Mouse (Mus musculus) limb, embryonic 15.5 days (tissue): ENCODE data around the gene 1500009C09Rik. TPM values are rescaled to one million over a fixed set of nuclear protein-coding genes. Genes with fewer than 3 reads are reported as not detected.
A peak's percentile ranks its signal among the peaks of the same experiment; 100 is the strongest.

Experiments used
- ATAC-seq: fragments of 200-750 bp; cut with Nextera tagmentation; 2 replicates; pipeline ENCODE4 v1.8.0; 2017; ENCODE audit warnings: low read depth, moderate TSS enrichment; ENCODE audit not compliant: insufficient number of reproducible peaks, low FRiP score, low TSS enrichment
- H3K27ac ChIP-seq: fragments of 300-500 bp; sonication (generic); 2 replicates; pipeline ENCODE4 v1.5.1; 2015; ENCODE audit warnings: moderate library complexity, mild to moderate bottlenecking, inconsistent platforms
- H3K27me3 ChIP-seq: fragments of 300-500 bp; sonication (generic); 2 replicates; pipeline ENCODE4 v1.6.1; 2015; ENCODE audit warnings: inconsistent platforms
- H3K36me3 ChIP-seq: fragments of 300-500 bp; sonication (generic); 2 replicates; pipeline ENCODE4 v1.6.1; 2015; ENCODE audit warnings: inconsistent platforms
- H3K4me1 ChIP-seq: fragments of 300-500 bp; sonication (generic); 2 replicates; pipeline ENCODE4 v1.6.1; 2015; ENCODE audit warnings: inconsistent platforms
- H3K4me2 ChIP-seq: fragments of 300-500 bp; sonication (generic); 2 replicates; pipeline ENCODE4 v1.6.1; 2015; ENCODE audit warnings: mild to moderate bottlenecking, inconsistent platforms
- H3K4me3 ChIP-seq: fragments of 300-500 bp; sonication (generic); 2 replicates; pipeline ENCODE4 v1.5.1; 2015; ENCODE audit warnings: mild to moderate bottlenecking, inconsistent platforms
- H3K9ac ChIP-seq: fragments of 300-500 bp; sonication (generic); 2 replicates; pipeline ENCODE4 v1.6.1; 2015; ENCODE audit warnings: inconsistent platforms
- H3K9me3 ChIP-seq: fragments of 300-500 bp; sonication (generic); 2 replicates; pipeline ENCODE4 v1.6.1; 2016; ENCODE audit warnings: inconsistent platforms
- WGBS: fragments of 180-500 bp; shearing (Covaris S2); methylation state at CpG from one replicate; pipeline ENCODE4 v1.1.7; 2015; 5-methylcytosine and 5-hydroxymethylcytosine counted together
- polyA plus RNA-seq: library from polyadenylated mRNA; unstranded; fragments of >200 nt; fragmentation: Nextera tagmentation; extraction: Ambion mirVana; gene quantifications from 2 replicates; pipeline ENCODE4 v1.2.1, GENCODE M21; 2015

1500009C09Rik gene
- polyA plus RNA-seq, 1 experiment from 2014 or later: not detected

DNA sequence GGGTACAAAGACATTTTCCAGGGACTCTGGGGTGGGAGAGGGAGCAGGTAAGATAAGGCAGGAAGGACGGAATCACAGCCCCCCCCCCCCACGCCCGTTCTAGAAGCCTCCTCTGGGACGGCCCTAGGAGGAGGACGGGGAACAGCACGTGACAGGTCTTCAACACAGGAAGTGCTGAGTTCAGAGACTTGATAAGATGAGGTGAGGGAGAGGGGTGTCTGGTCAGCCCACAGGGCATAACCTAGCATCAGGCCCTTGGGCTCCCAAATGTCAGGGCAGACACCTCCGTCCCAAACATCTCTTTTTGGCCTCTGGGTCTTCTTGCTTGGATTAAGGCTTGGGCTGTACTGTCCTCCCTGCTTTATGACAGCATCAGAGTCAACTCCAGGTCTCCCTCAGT is 28.9 kb upstream of the 1500009C09Rik start:
- H3K36me3 ChIP-seq: no peaks in the 10 kb centered on the region
- ATAC-seq: no peak
- no peak overlapping the region for H3K4me3 ChIP-seq
- no peak overlapping the region for H3K27ac ChIP-seq
- no peak overlapping the region for H3K4me2 ChIP-seq
- peaks cover 37% of the 10 kb centered on the region for H3K27me3 ChIP-seq
- peaks cover 13% of the 10 kb centered on the region for H3K4me1 ChIP-seq
- no peaks in the 10 kb centered on the region for H3K9me3 ChIP-seq
- 31% methylated on average over 7 of the region's 7 CpGs for WGBS
- H3K9ac ChIP-seq: no peak overlapping the region

DNA sequence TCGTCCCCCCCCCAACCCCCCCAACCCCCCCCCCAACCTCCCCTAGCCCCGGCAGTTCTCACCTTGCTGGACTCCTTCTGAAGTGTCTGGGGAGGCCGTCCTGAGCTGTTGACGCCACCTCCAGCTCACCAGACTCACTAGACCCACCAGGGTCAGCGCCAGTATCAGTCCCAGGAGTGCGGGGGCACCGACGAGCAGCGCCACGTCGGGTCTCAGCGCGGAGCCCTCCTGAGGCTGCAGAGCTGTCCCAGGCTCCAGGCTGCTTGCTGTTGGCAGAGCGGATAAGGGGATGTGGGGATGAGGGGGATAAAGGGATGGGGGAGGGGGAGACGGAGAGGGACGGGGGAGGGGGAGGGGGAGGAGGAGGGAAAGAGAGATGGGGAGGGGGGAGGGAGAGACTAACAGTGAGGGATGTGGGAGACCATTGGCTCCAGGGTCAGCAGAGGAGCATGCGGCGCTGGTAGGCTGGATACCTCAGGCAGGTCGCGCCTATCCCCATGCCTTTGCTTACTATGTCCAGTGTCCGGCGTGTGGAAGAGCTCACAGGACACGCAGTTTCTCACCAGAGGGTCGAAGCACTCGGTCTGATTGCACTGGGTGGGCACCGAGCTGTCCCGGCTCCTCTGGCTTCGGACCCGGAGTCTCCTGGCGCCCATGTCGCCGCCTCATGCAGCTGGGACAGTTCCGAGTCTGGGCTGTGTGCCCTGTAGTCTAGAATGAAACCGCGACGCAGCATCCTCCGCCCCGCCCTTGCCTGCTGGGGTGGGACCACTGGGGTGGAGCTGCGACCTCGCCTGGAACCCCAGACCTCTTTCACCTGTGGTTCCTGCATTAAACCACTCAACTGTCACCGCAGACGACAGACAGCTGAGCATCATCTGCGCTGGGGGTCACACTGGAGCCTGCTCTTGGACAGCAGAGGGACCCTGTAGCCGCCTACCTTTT is 28.3 kb upstream of the 1500009C09Rik start, which contains the start of gene Tnfrsf13c:
Gene Tnfrsf13c, minus strand, starts transcription at position 713 of the 945 bp plus-strand sequence.
- H3K36me3 ChIP-seq: no peaks in the 10 kb centered on the region
- H3K4me1 ChIP-seq: peaks cover 13% of the 10 kb centered on the region
- H3K4me3 ChIP-seq: peak within 1 kb of the TSS; percentile 32
- no peaks in the 10 kb centered on the region for H3K9me3 ChIP-seq
- H3K27ac ChIP-seq: no peak within 1 kb of the TSS
- peaks cover 37% of the 10 kb centered on the region for H3K27me3 ChIP-seq
- peak within 1 kb of the TSS; percentile 57 for H3K4me2 ChIP-seq
- H3K9ac ChIP-seq: peak within 1 kb of the TSS; percentile 18; the same call in 1 of the 2 replicates
- 1% methylated on average over 39 of the region's 44 CpGs for whole genome bisulfite sequencing
- no peak for ATAC-seq

DNA sequence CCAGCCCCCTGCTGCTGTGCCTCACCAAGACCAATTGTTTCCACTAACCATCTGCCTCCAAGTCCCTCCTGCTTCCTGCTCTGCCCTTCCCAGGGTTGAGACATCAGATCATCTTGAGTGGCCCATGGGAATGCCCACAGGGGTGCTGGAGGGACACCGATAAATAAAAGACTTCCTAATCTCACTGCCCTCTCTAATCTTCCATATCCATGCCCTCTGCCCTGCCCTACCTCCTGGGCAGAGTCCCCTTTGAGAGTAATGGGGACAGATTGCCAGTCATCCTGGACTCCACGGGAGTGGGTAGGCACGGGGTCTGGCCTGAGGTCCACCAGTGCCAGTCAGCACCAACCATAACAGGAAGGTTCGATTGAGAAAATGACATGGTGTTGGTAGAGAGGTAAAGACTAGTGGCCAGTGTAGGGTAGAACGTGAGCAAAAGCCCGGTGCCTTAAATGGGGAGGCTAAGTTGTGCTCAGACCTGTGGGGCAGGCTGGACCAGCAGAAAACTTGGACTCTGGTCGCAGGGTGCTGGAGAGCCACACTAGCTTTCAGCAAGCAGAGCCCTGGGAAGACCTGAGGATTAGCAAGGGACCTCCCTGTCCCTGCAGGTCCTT is 27.5 kb upstream of the 1500009C09Rik start:
- Histone ChIP-seq H3K4me2 (peak overlapping the region; percentile 57), H3K27ac (no peak overlapping the region), H3K27me3 (peaks cover 37% of the 10 kb centered on the region), H3K9ac (no peak overlapping the region), H3K4me3 (peak overlapping the region; percentile 32), H3K9me3 (no peaks in the 10 kb centered on the region), H3K4me1 (peaks cover 13% of the 10 kb centered on the region), H3K36me3 (no peaks in the 10 kb centered on the region)
- 37% methylated on average over 7 of the region's 7 CpGs for WGBS
- ATAC-seq: no peak

DNA sequence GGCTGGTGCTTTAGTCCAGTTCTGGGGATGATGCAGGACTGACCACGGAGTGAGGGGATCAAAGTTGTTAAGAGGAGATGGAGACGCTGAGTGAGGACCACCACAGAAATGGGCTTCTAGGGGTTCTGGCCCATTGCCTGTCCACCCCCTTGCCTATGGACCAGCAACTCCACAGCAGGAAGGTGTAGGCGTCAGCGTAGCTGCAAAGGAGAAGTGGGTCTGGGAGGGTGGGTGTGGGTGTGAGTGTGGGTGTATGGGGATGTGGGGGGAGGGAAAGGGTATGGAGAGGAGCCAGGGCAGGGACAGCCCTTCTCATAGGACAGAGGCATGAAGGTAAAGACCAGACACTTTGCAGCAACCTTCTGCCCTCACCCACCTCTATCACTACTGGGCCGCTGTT is 26.4 kb upstream of the 1500009C09Rik start:
- H3K9me3 ChIP-seq: no peaks in the 10 kb centered on the region
- H3K27ac ChIP-seq: no peak overlapping the region
- H3K36me3 ChIP-seq: no peaks in the 10 kb centered on the region
- H3K4me2 ChIP-seq: no peak overlapping the region
- no peak for ATAC-seq
- no peak overlapping the region for H3K4me3 ChIP-seq
- no peak overlapping the region for H3K9ac ChIP-seq
- peaks cover 33% of the 10 kb centered on the region for H3K27me3 ChIP-seq
- H3K4me1 ChIP-seq: peaks cover 13% of the 10 kb centered on the region
- 81% methylated on average over 5 of the region's 5 CpGs for WGBS

DNA sequence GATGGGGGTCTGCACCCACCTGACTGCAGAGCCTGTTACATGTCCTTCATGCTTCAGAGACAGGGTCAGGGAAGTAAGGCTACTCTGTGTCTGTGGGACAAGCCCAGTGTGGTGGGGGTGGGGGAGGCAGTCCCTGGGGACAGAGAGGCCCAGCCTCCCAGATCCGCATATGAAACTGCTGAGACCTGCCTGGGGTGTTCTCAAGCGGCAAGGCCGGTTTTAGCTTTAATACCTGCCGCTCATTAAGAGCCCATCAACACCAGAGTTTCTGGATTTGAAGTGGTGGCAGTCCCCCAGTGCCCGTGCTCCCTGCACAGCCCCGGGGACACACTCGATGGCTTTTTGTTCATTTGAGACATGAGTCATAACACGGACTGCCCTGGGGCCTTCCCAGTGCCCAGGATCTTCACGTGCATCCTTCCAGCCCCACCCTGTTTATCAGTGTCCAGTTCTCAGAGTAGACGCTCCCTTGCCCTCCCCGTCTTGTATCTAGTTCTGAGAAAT is 22.6 kb upstream of the 1500009C09Rik start:
- H3K36me3 ChIP-seq: 0 out of 2 replicates have a peak, but pooled peaks cover 5% of the 10 kb centered on the region
- H3K9ac ChIP-seq: no peak overlapping the region
- no peak for ATAC-seq
- peaks cover 7% of the 10 kb centered on the region; the same call in 1 of the 2 replicates for H3K4me1 ChIP-seq
- no peak overlapping the region for H3K4me2 ChIP-seq
- no peak overlapping the region for H3K4me3 ChIP-seq
- WGBS: 24% methylated on average over 11 of the region's 11 CpGs
- H3K27ac ChIP-seq: no peak overlapping the region
- no peaks in the 10 kb centered on the region for H3K9me3 ChIP-seq
- H3K27me3 ChIP-seq: peaks cover 11% of the 10 kb centered on the region

DNA sequence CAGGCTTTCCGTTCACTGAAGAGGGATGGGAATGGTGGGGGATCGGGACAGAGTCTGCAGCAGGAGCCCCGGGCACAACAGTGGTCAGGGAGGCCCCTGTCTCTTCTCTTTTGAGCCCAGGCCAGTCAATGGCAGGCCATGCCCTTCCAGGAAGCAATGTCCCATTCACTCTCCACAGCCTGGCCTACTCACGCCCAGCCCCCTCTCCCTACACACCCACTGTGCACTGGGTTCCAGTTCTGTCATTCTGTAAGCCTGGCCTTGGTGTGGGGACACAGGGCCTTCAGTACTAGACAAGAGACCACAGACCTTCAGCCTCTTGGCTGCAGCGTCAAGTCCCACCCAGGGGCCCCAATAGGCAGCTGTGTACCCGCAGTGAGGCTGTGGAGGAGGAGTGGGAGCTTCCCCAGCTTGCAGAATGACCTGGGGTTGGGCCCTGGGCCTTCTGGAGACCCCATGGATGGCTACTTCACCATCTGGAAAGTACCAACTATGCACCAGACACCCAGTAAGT is 22.0 kb upstream of the 1500009C09Rik start:
- H3K4me3 ChIP-seq: no peak overlapping the region
- peaks cover 5% of the 10 kb centered on the region; the same call in 1 of the 2 replicates for H3K4me1 ChIP-seq
- no peak overlapping the region for H3K27ac ChIP-seq
- WGBS: 72% methylated on average over 6 of the region's 6 CpGs
- H3K9ac ChIP-seq: no peak overlapping the region
- no peaks in the 10 kb centered on the region for H3K9me3 ChIP-seq
- H3K27me3 ChIP-seq: peaks cover 6% of the 10 kb centered on the region; the same call in 1 of the 2 replicates
- 0 out of 2 replicates have a peak, but pooled peaks cover 5% of the 10 kb centered on the region for H3K36me3 ChIP-seq
- no peak overlapping the region for H3K4me2 ChIP-seq
- no peak for ATAC-seq

DNA sequence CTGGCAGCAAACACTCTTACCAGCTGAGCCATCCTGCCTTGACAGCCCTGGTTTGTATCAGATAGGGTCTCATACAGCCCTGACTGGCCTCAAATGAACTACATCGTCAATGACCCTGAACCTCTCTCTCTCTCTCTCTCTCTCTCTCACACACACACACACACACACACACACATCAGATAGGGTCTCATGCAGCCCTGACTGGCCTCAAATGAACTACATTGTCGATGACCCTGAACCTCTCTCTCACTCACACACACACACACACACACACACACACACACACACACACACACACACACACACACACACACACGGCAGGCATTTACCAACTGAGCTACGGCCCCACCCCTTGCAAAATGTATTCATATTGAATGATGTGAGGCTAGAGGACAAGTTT is 21.1 kb upstream of the 1500009C09Rik start:
- ATAC-seq: no peak
- 0 out of 2 replicates have a peak, but pooled peaks cover 5% of the 10 kb centered on the region for H3K36me3 ChIP-seq
- H3K27me3 ChIP-seq: no peaks in the 10 kb centered on the region
- H3K4me1 ChIP-seq: peaks cover 9% of the 10 kb centered on the region; the same call in 1 of the 2 replicates
- no peak overlapping the region for H3K4me2 ChIP-seq
- H3K27ac ChIP-seq: no peak overlapping the region
- H3K4me3 ChIP-seq: no peak overlapping the region
- H3K9me3 ChIP-seq: no peaks in the 10 kb centered on the region
- 85% methylated on average over 4 of the region's 4 CpGs for WGBS
- H3K9ac ChIP-seq: no peak overlapping the region

DNA sequence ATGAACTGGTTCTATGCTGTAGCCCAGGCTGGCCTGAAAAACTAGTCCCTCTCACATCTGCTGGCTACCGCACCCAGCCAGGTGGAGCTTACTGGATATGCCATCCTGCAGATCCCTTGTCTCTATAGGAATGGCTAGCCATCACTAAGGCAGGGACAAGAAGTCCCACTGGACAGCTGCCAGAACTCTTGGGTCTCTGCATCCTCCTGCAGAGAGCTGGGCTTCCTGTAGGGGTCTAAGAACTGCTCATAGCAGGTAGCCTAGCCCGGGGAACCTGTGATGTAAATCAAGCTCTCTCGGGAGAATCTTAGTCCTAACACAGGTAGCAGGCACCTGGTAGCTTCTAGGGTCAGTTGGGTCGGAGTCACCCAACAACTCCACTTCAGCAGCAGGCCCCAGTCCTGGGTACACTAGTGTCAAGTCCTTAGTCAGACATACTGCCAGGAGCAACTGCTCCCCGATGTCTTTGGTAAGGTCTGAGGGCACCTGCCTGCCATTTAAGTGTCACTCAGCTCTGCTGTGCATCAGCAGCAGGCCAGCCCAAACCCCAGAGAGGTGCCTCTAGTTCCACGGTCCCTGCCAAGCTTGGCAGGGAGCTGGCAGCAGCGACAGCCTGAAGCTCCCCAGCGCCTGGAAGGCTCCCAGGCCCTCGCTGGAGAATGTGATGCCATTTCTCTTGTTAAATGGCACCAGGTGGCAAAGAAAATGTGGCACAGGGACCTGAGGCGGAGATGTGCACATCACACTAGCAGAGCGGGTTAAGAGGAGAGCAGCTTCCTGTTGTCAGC is 20.4 kb upstream of the 1500009C09Rik start:
- H3K36me3 ChIP-seq: 0 out of 2 replicates have a peak, but pooled peaks cover 5% of the 10 kb centered on the region
- no peak overlapping the region for H3K4me3 ChIP-seq
- H3K4me2 ChIP-seq: no peak overlapping the region
- no peak overlapping the region for H3K9ac ChIP-seq
- no peak overlapping the region for H3K27ac ChIP-seq
- 56% methylated on average over 11 of the region's 11 CpGs for WGBS
- no peaks in the 10 kb centered on the region for H3K9me3 ChIP-seq
- peaks cover 9% of the 10 kb centered on the region; the same call in 1 of the 2 replicates for H3K4me1 ChIP-seq
- H3K27me3 ChIP-seq: no peaks in the 10 kb centered on the region
- no peak for ATAC-seq

DNA sequence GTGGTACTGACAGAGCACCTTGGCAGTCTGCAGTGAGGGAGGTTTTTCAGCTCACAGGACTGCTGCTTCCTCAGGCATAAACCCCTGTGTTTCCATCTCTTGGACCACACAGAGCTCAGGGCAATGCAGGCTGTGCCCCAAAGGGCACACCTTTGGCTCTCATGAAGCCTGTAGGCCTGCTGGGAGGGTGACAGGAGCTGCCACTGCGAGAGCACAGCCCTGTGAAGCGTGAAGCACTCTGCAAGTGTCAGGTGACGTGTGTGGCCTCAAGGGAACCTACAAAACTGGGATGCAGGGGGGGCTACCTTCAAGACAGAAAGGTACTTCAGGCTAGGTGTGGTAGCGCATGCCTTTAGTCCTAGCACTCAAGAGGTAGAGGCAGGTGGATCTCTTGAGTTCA is 19.5 kb upstream of the 1500009C09Rik start:
- 0 out of 2 replicates have a peak, but pooled peaks cover 5% of the 10 kb centered on the region for H3K36me3 ChIP-seq
- no peaks in the 10 kb centered on the region for H3K27me3 ChIP-seq
- no peaks in the 10 kb centered on the region for H3K9me3 ChIP-seq
- ATAC-seq: no peak
- no peak overlapping the region for H3K4me2 ChIP-seq
- H3K9ac ChIP-seq: no peak overlapping the region
- H3K27ac ChIP-seq: no peak overlapping the region
- H3K4me1 ChIP-seq: peaks cover 9% of the 10 kb centered on the region; the same call in 1 of the 2 replicates
- no peak overlapping the region for H3K4me3 ChIP-seq
- 70% methylated on average over 4 of the region's 4 CpGs for WGBS

DNA sequence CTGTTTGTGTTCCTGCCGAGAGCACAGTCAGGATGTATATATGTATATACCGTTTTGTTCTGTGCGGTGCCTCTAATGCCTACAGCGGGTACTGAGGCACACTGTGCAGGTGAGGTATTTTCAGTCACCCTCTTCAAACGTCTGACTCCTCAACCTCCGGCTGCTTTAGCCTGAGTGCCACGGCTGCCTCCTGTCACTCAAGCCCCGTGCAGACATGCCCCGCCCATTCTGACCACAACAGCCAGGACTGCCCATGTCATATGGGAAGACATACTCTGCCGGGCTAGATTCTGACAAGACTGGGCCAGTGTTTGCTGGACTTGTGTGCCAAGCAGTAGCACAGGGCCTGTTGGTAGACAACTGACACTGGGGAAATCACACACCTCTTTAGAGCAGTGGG is 16.5 kb upstream of the 1500009C09Rik start:
- no peaks in the 10 kb centered on the region for H3K27me3 ChIP-seq
- no peaks in the 10 kb centered on the region for H3K9me3 ChIP-seq
- no peak overlapping the region for H3K4me3 ChIP-seq
- ATAC-seq: no peak
- 69% methylated on average over 10 of the region's 10 CpGs for WGBS
- no peak overlapping the region for H3K9ac ChIP-seq
- H3K27ac ChIP-seq: no peak overlapping the region
- peaks cover 9% of the 10 kb centered on the region; the same call in 1 of the 2 replicates for H3K4me1 ChIP-seq
- H3K4me2 ChIP-seq: no peak overlapping the region
- H3K36me3 ChIP-seq: 0 out of 2 replicates have a peak, but pooled peaks cover 12% of the 10 kb centered on the region

DNA sequence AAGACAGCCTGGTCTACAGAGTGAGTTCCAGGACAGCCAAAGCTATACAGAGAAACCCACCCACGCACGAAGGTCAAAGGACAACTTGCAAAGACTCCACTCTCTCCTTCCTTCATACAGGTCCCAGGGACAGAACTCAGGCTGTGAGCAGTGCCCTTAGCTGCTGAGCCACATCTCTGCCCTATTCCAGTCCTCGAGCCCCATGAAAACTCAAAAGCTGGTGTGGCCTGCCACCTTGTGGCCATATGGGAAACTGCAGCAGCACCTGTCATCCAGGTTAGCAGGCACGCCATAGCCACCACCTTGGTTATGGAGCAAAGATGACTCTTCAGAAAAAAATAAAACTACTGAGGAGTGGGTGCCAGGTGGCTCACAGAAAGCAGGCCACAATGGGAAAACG is 15.6 kb upstream of the 1500009C09Rik start:
- Histone ChIP-seq H3K27me3 (no peaks in the 10 kb centered on the region), H3K27ac (no peak overlapping the region), H3K4me3 (no peak overlapping the region), H3K36me3 (0 out of 2 replicates have a peak, but pooled peaks cover 12% of the 10 kb centered on the region), H3K9ac (no peak overlapping the region), H3K4me1 (peaks cover 7% of the 10 kb centered on the region; the same call in 1 of the 2 replicates), H3K9me3 (no peaks in the 10 kb centered on the region), H3K4me2 (no peak overlapping the region)
- 18% methylated on average over 5 of the region's 5 CpGs for WGBS
- ATAC-seq: peak; percentile 33; the same call in 1 of the 2 replicates
